Mouse (Mus musculus) frontal cortex, postnatal 14 days (tissue): Measurements from ENCODE around the gene 2310034G01Rik.

Source experiments
- DNase-seq, 2 experiments: peaks; one replicate each; pipeline ENCODE4 v3.0.0; 2022; ENCODE audit warnings: low spot score in 2 of 2

The 2310034G01Rik gene

GRCm38 (mm10) chr19:46300294-46301045 is 49.6 kb downstream of the 2310034G01Rik start:
- DNase-seq: no peak
